Mouse (Mus musculus) hindbrain, embryonic 13.5 days (tissue): Measurements from ENCODE around the gene Pdcd6. TPM values are rescaled to one million over a fixed set of nuclear protein-coding genes. Genes with fewer than 3 reads are reported as not detected.

Experiments
- ATAC-seq: fragments of 200-750 bp; cut with Nextera tagmentation; 2 replicates; pipeline ENCODE4 v1.8.0; 2017; ENCODE audit warnings: moderate TSS enrichment; ENCODE audit not compliant: low FRiP score
- H3K27ac ChIP-seq: fragments of 300-500 bp; sonication (generic); 2 replicates; pipeline ENCODE4 v1.5.1; 2015; ENCODE audit warnings: inconsistent platforms, mild to moderate bottlenecking, moderate library complexity
- H3K27me3 ChIP-seq: fragments of 300-500 bp; sonication (generic); 2 replicates; pipeline ENCODE4 v1.6.1; 2015; ENCODE audit warnings: mild to moderate bottlenecking, inconsistent platforms
- H3K36me3 ChIP-seq: fragments of 300-500 bp; sonication (generic); 2 replicates; pipeline ENCODE4 v1.6.1; 2015; ENCODE audit warnings: mild to moderate bottlenecking, inconsistent platforms
- H3K4me1 ChIP-seq: fragments of 300-500 bp; sonication (generic); replicated peaks from 2 replicates; pipeline ENCODE4 v1.6.1; 2015; ENCODE audit warnings: inconsistent platforms
- H3K4me2 ChIP-seq: fragments of 300-500 bp; sonication (generic); 2 replicates; pipeline ENCODE4 v1.6.1; 2015; ENCODE audit warnings: inconsistent platforms, mild to moderate bottlenecking, moderate library complexity
- H3K4me3 ChIP-seq: fragments of 300-500 bp; sonication (generic); 2 replicates; pipeline ENCODE4 v1.5.1; 2015; ENCODE audit warnings: mild to moderate bottlenecking, inconsistent platforms
- H3K9ac ChIP-seq: fragments of 300-500 bp; sonication (generic); 2 replicates; pipeline ENCODE4 v1.6.1; 2015; ENCODE audit warnings: mild to moderate bottlenecking, inconsistent platforms
- H3K9me3 ChIP-seq: fragments of 300-500 bp; sonication (generic); 2 replicates; pipeline ENCODE4 v1.6.1; 2016; ENCODE audit warnings: inconsistent platforms
- WGBS: fragments of 180-500 bp; shearing (Covaris S2); methylation state at CpG from one replicate; pipeline ENCODE4 v1.1.7; 2015; 5-methylcytosine and 5-hydroxymethylcytosine counted together
- polyA plus RNA-seq: library from polyadenylated mRNA; unstranded; fragments of >200 nt; fragmentation: Nextera tagmentation; extraction: Ambion mirVana; gene quantifications from 2 replicates; pipeline ENCODE4 v1.2.1, GENCODE M21; 2015

Pdcd6 gene
- polyA plus RNA-seq, 1 experiment from 2014 or later: 119 TPM

DNA sequence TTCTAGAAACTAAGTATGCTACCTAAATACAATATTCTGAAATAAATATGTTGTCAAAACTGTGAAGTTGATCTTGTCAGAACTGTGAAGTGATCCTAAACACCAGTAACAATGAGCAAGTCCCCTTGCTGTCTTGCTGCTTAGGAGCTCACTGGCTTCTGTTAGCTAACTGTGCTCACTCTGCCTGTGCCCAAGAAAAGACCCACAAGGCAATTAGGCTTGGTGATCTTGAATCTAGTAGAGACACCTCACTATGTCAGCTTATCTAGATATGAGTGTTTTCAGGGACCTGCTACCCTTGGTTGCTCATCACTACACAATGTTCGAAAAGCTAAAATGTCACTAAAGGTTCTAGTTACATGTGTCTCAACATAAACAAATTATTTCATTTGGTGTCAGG is 11.6 kb downstream of the Pdcd6 start:
- WGBS: 96% methylated on average over 1 of the region's 1 CpGs
- Histone ChIP-seq H3K4me3 (no peak overlapping the region), H3K27ac (no peak overlapping the region), H3K9me3 (no peaks in the 10 kb centered on the region), H3K9ac (no peak overlapping the region), H3K4me2 (no peak overlapping the region), H3K4me1 (no peaks in the 10 kb centered on the region), H3K27me3 (no peaks in the 10 kb centered on the region), H3K36me3 (peaks cover 91% of the 10 kb centered on the region)
- ATAC-seq: no peak

DNA sequence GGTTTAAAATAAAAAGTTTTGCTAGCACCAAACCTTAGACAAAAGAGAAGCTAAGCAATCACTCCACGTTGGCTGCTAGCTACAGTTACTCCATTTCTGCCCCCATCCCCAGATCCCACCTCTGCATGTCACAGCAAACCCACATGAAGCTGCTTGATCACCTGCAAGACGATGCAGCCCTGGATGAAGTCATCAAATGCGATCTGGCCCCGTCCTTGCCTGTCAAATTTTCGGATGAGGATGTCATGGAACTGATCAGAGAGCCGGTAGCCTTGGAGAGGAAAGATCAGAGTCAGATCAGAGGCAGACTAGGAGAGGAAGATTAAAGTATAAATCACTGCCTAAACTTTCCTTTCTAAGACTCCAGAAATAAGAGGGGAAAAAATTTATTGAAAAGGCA is 12.0 kb downstream of the Pdcd6 start:
- H3K4me3 ChIP-seq: no peak overlapping the region
- H3K27ac ChIP-seq: no peak overlapping the region
- no peaks in the 10 kb centered on the region for H3K4me1 ChIP-seq
- no peak for ATAC-seq
- H3K4me2 ChIP-seq: no peak overlapping the region
- peaks cover 87% of the 10 kb centered on the region for H3K36me3 ChIP-seq
- H3K9ac ChIP-seq: no peak overlapping the region
- no peaks in the 10 kb centered on the region for H3K27me3 ChIP-seq
- WGBS: 91% methylated on average over 6 of the region's 6 CpGs
- H3K9me3 ChIP-seq: no peaks in the 10 kb centered on the region

DNA sequence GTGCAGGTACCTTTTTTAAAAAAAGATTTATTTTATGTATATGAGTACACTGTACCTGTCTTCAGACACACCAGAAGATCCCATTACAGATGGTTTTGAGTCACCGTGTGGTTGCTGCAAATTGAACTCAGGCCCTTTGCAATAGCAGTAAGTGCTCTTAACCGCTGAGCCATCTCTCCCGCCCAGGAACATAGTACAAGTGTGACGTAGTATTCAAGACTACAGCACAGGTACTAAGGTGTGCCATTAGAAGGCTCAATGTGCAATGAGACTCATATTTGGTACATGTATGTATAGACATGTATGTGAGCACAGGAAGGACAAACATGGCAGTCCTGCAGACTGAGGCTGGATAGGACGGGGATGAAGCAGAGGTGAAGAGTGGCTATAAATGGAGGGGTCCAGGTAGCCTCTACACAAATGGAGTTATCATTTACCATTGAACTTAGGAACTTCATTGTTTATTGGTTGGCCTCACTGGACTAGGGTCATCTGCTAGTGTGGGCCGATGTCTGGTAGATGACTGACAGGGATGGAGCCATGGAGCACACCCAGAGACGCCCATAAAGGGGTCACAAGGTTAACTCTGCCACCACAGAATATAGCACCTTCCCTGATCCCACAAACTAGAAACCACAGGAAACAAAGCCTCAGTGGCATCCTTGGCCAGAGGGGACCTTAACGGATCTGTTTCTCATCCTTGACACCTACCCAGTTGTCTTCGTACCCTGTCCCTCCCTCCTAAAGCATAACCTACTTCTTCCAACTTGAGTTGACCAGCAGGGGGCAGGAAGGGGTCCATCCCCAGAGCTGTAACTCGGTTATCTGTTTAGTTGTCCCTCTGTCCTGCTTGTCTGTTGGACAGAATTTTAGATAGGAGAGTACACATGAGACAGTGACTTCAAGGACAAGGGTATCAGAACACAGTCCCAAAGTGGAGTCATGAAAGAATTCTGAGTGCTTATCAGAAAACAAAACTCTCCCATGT is 15.0 kb downstream of the Pdcd6 start:
- Histone ChIP-seq H3K27ac (no peak overlapping the region), H3K9ac (no peak overlapping the region), H3K36me3 (peaks cover 59% of the 10 kb centered on the region), H3K4me2 (no peak overlapping the region), H3K9me3 (no peaks in the 10 kb centered on the region), H3K4me3 (no peak overlapping the region), H3K27me3 (no peaks in the 10 kb centered on the region), H3K4me1 (no peaks in the 10 kb centered on the region)
- ATAC-seq: peak; percentile 44; the same call in 1 of the 2 replicates
- 84% methylated on average over 10 of the region's 10 CpGs for WGBS

DNA sequence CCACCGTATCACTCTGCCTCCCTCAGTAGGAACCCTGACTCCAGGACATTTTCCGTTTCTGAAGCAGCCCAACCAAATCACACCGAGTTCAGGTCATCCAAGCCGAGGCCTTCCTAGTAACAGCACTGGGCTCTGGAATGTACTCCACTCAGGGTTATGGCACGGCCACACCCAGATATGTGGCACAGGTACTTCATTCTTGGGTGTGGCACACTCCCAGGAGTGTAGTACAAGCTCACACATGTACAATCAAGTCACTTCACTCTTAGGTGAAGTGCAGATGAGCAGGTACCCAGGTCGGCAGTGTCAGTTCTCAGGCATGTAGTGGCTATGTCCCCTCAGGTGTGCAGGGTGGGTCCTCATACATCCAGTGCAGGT is 15.8 kb downstream of the Pdcd6 start:
- no peak overlapping the region for H3K9ac ChIP-seq
- H3K9me3 ChIP-seq: no peaks in the 10 kb centered on the region
- H3K4me1 ChIP-seq: no peaks in the 10 kb centered on the region
- ATAC-seq: peak; percentile 55; the same call in 1 of the 2 replicates
- H3K36me3 ChIP-seq: peaks cover 51% of the 10 kb centered on the region
- no peak overlapping the region for H3K4me2 ChIP-seq
- H3K4me3 ChIP-seq: no peak overlapping the region
- H3K27ac ChIP-seq: no peak overlapping the region
- no peaks in the 10 kb centered on the region for H3K27me3 ChIP-seq
- WGBS: 88% methylated on average over 6 of the region's 6 CpGs

- Histone ChIP-seq H3K9ac (no peak overlapping the region), H3K4me1 (no peaks in the 10 kb centered on the region), H3K9me3 (no peaks in the 10 kb centered on the region), H3K27me3 (no peaks in the 10 kb centered on the region), H3K36me3 (peaks cover 46% of the 10 kb centered on the region), H3K4me3 (no peak overlapping the region), H3K27ac (no peak overlapping the region), H3K4me2 (no peak overlapping the region)
- 39% methylated on average over 4 of the region's 4 CpGs for WGBS
- ATAC-seq: peak; percentile 86
Observed at GRCm38 (mm10) chr13:74300925-74301606, 16.3 kb downstream of the Pdcd6 start.

DNA sequence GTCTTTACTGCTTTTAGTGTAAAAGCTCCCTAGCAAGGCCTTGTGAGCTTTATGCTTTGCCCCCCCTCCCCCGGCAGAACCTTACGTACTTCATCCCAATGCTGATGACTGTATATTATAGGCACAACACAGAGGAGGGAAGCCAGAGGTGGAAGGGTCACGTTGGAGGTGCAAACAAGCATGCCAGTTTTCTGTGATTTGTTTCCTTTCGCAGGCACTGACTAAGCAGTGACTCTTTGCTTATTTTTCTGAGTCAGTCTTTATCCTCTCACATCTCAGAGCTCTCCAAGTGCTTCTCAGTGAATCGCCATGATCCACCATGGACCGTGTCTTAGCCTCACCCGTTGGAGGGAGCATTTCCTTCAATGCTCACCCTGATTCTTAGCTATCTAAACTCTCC is 21.0 kb downstream of the Pdcd6 start:
- Histone ChIP-seq H3K4me2 (no peak overlapping the region), H3K4me1 (peaks cover 7% of the 10 kb centered on the region), H3K9me3 (no peaks in the 10 kb centered on the region), H3K27ac (no peak overlapping the region), H3K36me3 (no peaks in the 10 kb centered on the region), H3K9ac (no peak overlapping the region), H3K4me3 (no peak overlapping the region), H3K27me3 (peaks cover 24% of the 10 kb centered on the region)
- ATAC-seq: no peak
- WGBS: 83% methylated on average over 7 of the region's 7 CpGs

DNA sequence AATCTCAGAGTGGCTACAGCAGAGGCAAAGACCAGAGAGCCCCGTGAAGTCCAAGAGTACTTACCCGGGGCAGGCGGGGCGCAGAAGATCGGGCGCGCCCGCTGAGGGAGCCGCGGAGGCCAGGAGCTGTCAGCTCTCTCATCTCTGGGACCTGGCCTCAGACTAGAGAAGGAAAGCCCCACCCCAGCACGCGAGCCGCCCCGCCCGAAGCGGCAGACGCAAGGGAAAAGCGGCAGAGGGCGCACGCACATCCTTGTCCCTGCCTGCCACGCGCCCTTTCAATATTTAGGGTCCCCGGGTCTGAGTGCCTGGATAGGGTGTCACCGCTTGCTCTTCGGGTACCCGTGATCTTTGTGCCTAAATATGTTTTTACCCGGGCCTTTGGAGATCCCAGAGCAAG is 25.2 kb downstream of the Pdcd6 start, which contains the start of gene Ahrr:
Gene Ahrr (minus strand): TSS at position 165 of the 400 bp plus-strand sequence.
- no peak for ATAC-seq
- peaks cover 32% of the 10 kb centered on the region for H3K27me3 ChIP-seq

DNA sequence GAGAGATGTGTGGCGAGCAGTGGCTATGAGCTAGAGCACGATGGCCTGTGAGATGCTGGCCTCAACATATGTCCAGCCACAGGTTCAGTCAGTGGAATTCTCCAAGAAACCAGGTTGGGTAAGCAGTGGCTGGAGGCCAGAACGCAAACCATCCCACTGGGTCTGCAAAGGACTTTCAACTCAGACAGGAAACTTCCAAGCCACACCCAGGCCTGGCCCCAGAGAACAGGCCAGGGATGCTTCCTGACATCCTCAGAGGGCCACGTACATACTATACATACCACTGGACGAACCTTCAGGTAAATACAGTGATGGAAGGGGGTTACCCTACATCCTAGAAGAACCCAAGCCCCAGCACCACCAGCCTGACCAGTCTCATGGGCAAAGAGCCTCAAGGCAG is 27.7 kb downstream of the Pdcd6 start:
- 83% methylated on average over 5 of the region's 5 CpGs for WGBS
- Histone ChIP-seq H3K9me3 (no peaks in the 10 kb centered on the region), H3K4me2 (no peak overlapping the region)

More for the DNA sequence above, 25.2 kb downstream of the Pdcd6 start, which contains the start of gene Ahrr:
- Histone ChIP-seq H3K27ac (no peak within 1 kb of the TSS), H3K9me3 (no peaks in the 10 kb centered on the region), H3K4me2 (peak within 1 kb of the TSS; percentile 56), H3K9ac (peak within 1 kb of the TSS; percentile 52), H3K36me3 (no peaks in the 10 kb centered on the region), H3K4me3 (peak within 1 kb of the TSS; percentile 28), H3K4me1 (peaks cover 7% of the 10 kb centered on the region)
- WGBS: 1% methylated on average over 27 of the region's 27 CpGs

DNA sequence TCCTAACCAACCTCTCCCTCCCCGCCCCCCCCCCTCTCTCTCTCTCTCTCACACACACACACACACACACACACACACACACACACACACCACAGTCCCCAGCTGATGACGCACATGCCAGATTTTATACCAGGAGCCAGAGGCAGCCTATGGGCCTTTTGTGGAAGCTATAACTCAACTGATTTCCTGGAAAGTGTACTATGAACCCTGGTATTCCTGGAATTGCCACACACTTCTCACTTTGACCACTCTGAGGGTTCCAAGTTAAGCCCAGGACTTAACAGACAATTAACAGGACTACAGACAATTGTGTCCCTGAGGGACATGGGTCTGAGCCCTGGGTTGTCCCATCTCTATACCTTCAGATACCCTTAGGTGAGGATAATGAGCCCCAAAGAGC is 35.1 kb downstream of the Pdcd6 start:
- no peak overlapping the region for H3K27ac ChIP-seq
- H3K9me3 ChIP-seq: no peaks in the 10 kb centered on the region
- WGBS: 81% methylated on average over 1 of the region's 2 CpGs
- H3K27me3 ChIP-seq: no peaks in the 10 kb centered on the region
- H3K4me2 ChIP-seq: no peak overlapping the region
- H3K4me1 ChIP-seq: no peaks in the 10 kb centered on the region
- H3K4me3 ChIP-seq: no peak overlapping the region
- ATAC-seq: no peak
- no peak overlapping the region for H3K9ac ChIP-seq
- H3K36me3 ChIP-seq: no peaks in the 10 kb centered on the region

More for the DNA sequence above, 27.7 kb downstream of the Pdcd6 start:
- H3K4me1 ChIP-seq: peaks cover 7% of the 10 kb centered on the region
- H3K4me3 ChIP-seq: no peak overlapping the region
- H3K27me3 ChIP-seq: peaks cover 32% of the 10 kb centered on the region
- no peaks in the 10 kb centered on the region for H3K36me3 ChIP-seq
- no peak for ATAC-seq
- no peak overlapping the region for H3K9ac ChIP-seq
- H3K27ac ChIP-seq: no peak overlapping the region

GRCm38 (mm10) chr13:74275726-74276125 is 41.7 kb downstream of the Pdcd6 start:
- no peak overlapping the region for H3K27ac ChIP-seq
- no peak overlapping the region for H3K4me2 ChIP-seq
- H3K36me3 ChIP-seq: no peaks in the 10 kb centered on the region
- 89% methylated on average over 4 of the region's 4 CpGs for WGBS
- no peaks in the 10 kb centered on the region for H3K4me1 ChIP-seq
- H3K4me3 ChIP-seq: no peak overlapping the region
- no peaks in the 10 kb centered on the region for H3K27me3 ChIP-seq
- H3K9me3 ChIP-seq: no peaks in the 10 kb centered on the region
- H3K9ac ChIP-seq: no peak overlapping the region
- no peak for ATAC-seq

DNA sequence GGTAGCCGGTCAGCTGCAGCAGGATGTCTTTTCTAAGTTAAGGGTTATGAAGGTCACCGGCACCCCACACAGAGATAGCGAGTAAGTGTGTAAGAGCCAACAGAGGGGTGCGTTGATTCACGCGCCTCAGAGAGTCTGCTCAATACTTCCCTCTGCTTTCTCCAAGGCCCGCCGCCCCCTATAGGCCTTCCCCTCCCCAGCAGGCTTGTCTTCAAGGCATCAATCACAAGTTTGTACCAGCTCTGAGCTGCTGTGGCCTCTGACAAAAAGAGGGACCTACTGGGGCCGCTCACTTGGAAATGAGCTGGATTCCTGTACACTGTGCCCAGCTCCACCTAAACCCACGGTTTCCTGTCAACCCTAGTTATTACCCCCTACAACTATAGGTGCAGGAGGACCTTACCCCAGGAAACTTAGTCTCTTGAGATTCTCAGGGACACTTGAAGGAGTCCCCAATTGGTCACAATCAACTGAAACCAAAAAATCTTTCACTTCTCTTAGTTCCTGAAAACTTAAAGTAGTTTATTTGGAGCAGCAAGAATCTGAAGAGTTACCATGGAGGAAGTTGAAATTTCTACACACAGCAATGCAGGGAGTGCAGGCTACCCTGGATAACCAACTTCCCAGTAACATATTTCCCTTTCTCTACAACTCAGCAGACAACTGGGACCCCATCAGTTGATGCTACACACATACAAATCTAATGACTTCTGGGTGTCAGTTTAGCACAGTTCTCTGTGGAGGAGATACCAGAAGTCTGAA is 57.0 kb downstream of the Pdcd6 start:
- Histone ChIP-seq H3K36me3 (no peaks in the 10 kb centered on the region), H3K27ac (no peak overlapping the region), H3K4me2 (peak overlapping the region; percentile 91), H3K4me1 (peaks cover 7% of the 10 kb centered on the region; the same call in 1 of the 2 replicates), H3K9me3 (no peaks in the 10 kb centered on the region), H3K4me3 (peak overlapping the region; percentile 52), H3K9ac (peak overlapping the region; percentile 75), H3K27me3 (peaks cover 5% of the 10 kb centered on the region)
- under 1% methylated on average over 10 of the region's 10 CpGs for WGBS
- peak; percentile 91 for ATAC-seq
